Mouse (Mus musculus) telencephalon, adult 2 months (tissue): ENCODE results near the gene Aph1c.
"Not testable (repeated sequence)": the region's sequence is repeated elsewhere in the genome, so short reads cannot be mapped to it uniquely, and the experiment has no call there.

Source experiments
- DNase-seq: peaks from one replicate; pipeline ENCODE4 v3.0.0-alpha.2; 2011; ENCODE audit warnings: low read depth, low spot score

Aph1c gene

DNA sequence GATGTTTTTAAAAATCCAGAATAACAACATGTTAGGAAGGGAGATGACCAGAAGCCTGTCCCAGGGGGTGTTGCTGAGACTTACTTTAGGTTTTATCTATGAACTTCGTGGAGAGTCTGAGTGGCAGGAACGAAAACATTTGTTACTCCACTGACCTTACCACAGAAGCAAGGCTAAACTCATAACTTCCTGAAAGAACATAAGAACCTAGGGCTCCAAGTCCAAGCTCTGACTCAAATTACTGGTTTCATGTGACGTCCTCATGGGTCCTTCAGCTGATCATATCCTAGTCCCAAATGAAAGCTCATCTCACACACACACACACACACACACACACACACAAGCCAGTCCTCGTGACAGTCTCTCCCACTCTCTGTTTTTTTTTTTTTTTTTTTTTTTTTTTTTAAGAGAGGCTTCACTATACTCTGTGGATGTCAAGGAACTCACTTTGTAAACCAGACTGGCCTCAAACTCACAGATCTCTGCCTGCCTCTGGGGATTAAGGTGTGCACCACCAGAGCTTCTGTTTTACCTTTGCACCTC is 2.1 kb downstream of the Aph1c start:
- DNase-seq, result no peak

DNA sequence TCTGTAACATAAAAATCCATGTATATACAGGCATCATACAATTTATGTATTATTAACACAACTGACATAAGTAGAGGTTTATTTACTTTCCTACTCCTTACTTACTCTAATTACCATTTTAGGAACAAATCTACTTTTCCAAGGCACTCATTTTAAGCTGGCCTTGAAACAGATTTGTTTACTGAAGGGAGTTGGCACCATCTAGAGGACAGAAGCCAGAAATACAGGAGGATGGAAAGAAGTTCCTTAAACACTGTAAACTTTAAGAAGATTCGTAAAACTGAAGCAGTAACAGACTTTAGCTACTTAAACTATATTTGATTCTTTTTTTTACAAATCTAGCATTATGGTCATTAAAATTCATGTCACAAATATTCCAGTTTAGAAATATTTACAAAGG is 8.5 kb downstream of the Aph1c start:
- peak; percentile 57 for DNase-seq

DNA sequence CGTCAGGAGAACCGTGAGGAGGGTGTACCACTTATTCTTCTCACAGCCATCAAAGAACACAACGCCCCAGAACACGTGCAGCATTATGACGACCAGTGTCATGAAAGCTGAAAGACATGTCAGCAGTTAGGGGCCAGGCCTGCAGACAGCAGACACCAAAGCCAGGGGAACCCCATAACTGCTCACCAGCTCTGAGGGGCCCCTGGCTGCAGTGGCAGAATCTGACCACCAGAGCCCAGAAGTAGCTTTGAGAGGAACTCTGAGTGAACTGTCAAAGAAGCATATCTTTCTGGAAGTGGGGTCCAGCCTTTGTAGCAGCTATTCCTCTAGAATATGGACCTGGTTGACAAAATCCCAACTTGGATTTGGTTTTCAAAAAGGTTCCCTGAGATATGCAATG is 12.3 kb downstream of the Aph1c start:
- not testable (repeated sequence) for DNase-seq

DNA sequence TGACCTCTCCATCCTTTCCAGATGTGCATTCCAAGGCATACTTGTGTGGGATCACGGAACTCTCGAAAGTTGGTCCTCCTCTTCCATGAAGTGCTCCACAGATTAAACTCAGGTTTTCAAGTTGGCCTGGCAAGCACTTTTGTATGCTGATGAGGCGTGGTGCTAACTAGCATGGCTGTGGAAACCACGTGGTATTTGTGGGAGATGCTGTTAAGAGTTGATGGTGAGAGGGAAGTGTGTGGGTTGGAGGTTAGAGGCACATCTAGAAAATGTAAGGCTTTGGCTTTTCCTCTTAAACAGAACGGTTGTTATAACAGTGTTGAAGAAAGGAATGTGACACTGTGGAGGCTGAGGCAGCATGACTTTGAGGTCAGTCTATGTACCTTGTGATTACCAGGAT is 13.5 kb downstream of the Aph1c start:
- DNase-seq, result no peak

DNA sequence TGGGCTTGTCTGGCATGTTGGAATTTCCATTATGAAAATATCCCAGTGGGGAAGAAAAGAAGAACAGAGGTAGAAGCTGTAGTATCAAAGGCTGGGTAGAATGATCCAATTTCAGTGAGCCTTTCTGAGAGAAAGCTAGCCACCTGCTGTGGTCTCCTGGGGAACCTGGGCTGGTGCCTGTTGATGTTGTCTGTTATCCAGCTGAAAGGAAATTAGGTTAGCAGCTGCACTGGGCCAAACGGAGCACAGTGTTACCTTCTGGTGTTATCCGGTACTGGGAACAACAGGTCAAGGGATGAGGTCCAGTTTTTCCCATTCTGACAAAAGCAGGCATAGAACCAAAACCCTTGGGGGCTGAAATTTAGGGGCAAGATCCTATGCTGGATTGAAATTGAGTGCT is 21.1 kb downstream of the Aph1c start:
- no peak for DNase-seq

DNA sequence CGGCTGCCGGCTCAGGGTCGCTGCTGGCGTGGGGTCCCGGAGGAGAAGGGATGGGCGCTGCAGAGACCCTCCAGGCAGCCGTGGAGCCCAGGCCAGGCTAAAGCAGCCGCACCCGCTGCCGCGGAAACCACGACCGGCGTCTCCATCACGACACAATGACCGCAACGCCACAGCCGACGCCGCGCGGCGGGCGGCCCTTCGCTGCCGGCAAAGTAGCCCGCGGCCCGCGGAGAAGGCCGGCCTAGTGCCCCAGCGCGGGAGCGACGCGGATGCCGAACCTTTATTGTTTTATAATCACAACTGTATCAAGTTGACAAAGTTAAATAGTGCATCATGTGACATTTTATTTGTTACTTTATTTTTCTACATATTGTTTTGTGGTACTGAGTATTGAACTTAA is 28.6 kb downstream of the Aph1c start:
- not testable (repeated sequence) for DNase-seq

DNA sequence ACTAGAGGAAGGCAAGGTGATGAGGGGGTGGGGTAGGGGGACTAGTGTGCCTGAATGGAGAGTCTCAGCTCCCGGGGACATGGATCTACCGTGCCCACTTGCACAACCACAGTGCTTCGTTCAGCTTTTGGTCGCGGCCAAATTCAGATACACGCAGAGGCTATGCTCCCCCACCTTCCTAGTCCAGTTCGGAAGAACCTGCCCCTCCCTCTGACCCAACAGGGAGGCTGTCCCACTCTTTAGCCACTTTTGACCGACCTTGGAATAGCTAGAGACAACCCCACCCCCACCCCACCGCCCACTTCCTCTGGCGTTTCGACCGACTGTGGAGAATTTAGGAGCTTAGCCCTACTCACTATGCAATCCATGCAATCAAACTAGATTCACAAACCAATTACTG is 32.6 kb downstream of the Aph1c start:
- DNase-seq, result no peak

DNA sequence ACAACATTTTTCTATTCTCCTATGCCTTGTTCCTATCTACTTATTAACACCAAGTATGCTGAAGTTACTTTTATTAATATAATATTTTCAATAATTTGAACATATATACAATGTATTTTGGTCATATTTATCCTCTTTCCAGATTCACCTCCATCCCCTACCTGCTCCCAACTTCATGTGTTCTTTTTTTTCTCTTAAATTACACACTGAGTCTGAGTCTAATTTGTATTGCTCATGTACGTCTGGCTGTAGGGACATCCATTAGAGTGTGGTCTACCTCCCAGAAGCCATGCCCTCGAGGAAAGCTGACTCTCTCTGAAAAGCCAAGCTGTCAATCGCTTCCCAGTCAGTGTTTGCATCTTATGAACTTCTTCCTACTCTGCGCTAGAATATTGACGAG is 37.8 kb downstream of the Aph1c start, which contains the start of gene Gm10647:
Gm10647 (plus strand) TSS at position 301 of the 400 bp plus-strand sequence.
- DNase-seq, result no peak

DNA sequence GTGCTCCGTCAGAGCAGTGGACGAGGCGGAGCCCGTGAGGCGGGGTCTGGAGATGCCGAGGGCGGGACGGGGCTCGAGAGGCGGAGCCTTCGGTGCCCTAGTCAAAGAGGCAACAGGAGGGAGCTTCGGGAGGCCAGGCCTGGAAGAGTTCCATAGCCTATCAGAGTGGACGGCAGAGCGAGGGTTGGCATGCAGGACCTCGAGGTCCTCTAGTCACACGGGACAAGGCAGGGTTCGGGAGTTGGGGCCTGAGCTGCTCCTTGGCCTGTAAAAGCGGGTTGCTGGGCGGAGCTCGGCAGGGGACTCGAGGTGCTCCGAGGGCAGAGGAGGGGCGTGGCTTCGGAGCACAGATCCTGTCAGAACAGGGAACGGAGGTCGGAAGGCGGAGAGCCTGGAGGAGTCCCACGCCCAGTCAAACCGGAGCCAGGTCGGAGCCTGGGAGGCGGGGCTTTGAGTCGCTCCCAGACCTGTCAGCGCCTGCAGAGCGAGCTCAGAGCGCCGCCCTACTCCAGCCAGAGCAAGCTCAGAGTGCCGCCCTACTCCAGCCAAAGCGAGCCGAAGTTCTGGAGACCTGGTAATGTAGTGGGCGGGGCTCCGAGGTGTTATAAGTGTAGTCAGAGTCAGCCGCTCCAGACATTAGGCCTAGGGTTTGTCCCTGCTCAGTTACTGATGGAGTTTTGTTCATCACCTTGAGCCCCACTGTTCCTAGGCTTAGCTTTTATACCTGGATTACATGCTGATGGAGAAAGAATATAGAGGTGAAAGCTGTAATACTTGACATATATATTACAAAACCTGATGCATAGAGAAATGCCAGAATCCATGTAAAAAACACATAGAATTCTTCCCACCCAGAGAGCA is 38.8 kb downstream of the Aph1c start, which contains the start of gene Aph1b:
Aph1b (minus strand) TSS at position 27 of the 861 bp plus-strand sequence.
- peak; percentile 96 for DNase-seq

DNA sequence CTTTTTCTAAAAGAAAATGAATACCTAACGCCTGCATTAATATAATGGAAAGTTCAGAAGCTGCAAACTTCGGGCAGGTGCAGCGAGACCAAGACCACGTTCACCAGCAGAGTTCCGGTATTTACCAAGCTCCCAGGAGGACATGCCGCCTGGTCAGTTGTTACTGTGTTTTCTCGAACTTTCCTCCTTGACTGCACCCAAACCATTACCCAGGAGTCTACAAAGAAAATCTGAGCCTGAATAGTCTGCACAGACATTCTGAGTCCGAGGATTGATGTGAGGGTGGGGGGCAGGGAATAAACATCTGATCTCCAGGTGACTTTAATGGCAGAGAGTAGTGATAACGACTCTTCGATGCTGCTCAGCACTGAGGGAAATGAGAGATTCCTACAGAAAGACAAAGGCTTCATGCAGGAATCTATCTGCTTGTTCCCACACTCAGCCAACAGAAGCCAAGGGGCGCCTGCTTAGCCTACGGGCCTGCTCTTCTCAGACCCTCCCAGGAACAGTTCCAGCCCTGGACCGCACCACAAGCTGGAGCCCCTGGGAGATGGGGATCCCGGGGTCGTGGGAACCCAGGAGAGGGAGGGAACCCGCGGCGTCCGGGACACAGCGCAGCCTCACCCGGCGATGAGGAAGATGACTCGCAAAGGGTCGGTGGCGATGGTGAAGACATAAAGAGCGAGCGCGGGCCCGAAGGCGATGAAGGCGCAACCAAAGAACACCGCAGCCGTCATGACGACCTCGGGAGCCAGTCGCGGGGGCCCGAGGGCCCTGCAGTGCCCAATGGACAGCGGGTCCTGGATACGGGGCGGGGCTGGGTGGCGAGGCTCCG is 39.7 kb downstream of the Aph1c start:
- no peak for DNase-seq

DNA sequence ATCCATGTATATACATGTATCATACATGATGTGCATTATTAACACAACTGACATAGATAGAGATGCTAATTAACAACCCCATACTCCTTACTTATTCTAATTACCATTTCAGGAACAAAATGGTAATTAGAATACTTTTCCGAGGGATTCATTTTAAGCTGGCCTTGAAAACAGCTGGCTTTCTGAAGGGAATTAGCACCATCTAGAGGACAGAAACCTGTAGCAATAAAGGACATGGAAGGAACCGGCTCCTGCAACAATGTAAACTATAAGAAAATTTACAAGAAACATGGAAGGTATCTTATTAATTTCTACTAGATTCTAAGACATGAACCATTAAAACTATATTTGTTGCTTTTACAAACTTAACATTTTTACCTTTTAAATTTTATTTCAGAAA is 46.7 kb downstream of the Aph1c start:
- peak; percentile 58 for DNase-seq

DNA sequence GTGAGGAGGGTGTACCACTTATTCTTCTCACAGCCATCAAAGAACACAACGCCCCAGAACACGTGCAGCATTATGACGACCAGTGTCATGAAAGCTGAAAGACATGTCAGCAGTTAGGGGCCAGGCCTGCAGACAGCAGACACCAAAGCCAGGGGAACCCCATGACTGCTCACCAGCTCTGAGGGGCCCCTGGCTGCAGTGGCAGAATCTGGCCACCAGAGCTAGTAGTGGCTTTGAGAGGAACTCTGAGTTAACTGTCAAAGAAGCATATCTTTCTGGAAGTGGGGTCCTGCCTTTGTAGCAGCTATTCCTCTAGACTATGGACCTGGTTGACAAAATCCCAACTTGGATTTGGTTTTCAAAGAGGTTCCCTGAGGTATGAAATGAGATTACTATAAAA is 50.0 kb downstream of the Aph1c start:
- not testable (repeated sequence) for DNase-seq

DNA sequence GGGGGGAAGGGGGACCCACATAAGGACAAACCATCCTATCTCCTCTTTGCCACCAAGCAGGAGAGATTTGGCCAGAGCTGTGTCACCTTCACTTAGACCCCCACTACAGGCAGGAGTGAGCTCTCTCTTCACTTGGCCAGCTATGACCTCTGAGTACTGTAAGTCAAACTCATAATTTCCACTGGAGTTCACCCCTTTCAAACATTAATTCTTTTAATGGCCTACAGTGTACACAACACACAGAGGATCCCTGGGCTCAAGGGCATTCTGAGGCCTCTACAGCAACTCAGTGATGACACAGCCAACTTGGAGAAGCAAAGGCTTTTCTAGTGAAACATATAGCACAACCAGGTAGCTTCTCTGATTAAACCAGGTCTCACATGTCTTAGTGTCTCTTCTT is 63.8 kb downstream of the Aph1c start:
- no peak for DNase-seq

DNA sequence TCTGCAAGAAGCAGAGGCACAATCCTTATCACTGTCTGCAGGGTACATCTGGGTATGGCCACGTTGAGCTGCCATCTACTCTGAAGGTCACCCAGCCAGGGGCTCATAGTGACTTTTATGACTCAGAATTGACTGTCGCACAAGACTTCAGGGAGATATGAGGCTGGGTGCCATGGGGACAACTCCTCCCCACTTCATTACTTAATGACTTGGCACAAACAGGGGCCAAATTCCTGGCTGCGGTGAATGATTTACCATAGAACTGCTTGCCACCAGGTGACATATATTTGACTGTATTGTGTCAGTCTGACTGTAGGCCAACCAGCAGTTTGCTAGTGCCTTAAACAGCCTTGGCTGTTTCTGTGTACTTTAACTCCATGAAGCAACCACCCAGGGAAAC is 65.3 kb downstream of the Aph1c start:
- no peak for DNase-seq

DNA sequence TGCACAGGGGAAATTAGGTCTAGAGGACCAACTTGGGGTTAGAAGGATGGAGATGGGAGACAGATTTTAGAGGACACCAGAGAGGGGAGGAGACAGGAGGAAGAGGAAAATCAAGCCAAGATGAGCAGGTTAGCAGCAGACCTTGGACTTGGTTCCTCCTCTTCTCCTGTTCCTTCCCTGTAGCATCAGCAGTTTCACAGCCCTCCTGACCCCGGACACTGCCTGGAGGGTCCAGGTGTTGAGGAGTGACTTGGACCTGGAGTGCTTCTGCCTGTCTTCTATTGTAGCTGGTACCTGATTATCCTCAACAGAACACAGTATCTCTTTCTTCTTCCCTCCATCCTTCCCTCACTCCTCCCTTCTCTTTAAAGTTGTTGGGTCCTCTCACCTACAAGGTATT is 65.8 kb downstream of the Aph1c start:
- no peak for DNase-seq
